Mouse (Mus musculus) CD4-positive, CD25-positive, alpha-beta regulatory T cell (primary cell): ENCODE measurements around the gene Hcar2. TPM values are rescaled to one million over a fixed set of nuclear protein-coding genes. Genes with fewer than 3 reads are reported as not detected.

ENCODE experiments used
- polyA plus RNA-seq: library from polyadenylated mRNA; unstranded; fragments of 100-300 nt; shearing (Covaris generic); gene quantifications from one replicate; pipeline ENCODE4 v1.2.1, GENCODE M21; 2017

The Hcar2 gene
- polyA plus RNA-seq, result 0.66 TPM

GRCm38 (mm10) chr5:123865365-123865764 lies at the start of gene Hcar2:
Gene Hcar2 (minus strand): TSS chr5:123865499.

GRCm38 (mm10) chr5:123906976-123907630 lies 41.8 kb upstream of the Hcar2 start, which contains the start of gene Denr:
Gene Denr (plus strand): TSS chr5:123907175.

GRCm38 (mm10) chr5:123879928-123880327 lies 14.6 kb upstream of the Hcar2 start, which contains the start of gene Hcar1:
Gene Hcar1 (minus strand): TSS chr5:123880020.

Other genes with a start within 250 kb of the Hcar2 start
- gene Clip1, start 180.9 kb downstream of the Hcar2 start, polyA plus RNA-seq, result 76.0 TPM
- 98.1 TPM for gene Zcchc8, start 144.4 kb downstream of the Hcar2 start, polyA plus RNA-seq
- gene Rsrc2, start 116.1 kb downstream of the Hcar2 start, polyA plus RNA-seq, result 176 TPM
- gene Kntc1, start 115.8 kb downstream of the Hcar2 start, polyA plus RNA-seq, result 1.8 TPM
- gene Hcar1, start 14.5 kb upstream of the Hcar2 start, polyA plus RNA-seq, result not detected
- gene Denr, start 41.7 kb upstream of the Hcar2 start, polyA plus RNA-seq, result 101 TPM
- gene Gm43518, start 61.9 kb upstream of the Hcar2 start, polyA plus RNA-seq, result 6.6 TPM
- gene Ccdc62, start 65.2 kb upstream of the Hcar2 start, polyA plus RNA-seq, result 3.4 TPM
- gene Hip1r, start 108.1 kb upstream of the Hcar2 start, polyA plus RNA-seq, result 41.6 TPM
- gene Vps37b, start 166.8 kb upstream of the Hcar2 start, polyA plus RNA-seq, result 136 TPM
- gene Abcb9, start 230.3 kb upstream of the Hcar2 start, polyA plus RNA-seq, result 46.6 TPM
- gene Ogfod2, start 246.8 kb upstream of the Hcar2 start, polyA plus RNA-seq, result 38.2 TPM